Comparison of ENCODE assay signal across 10 mouse cellular contexts in genomic region chr4:57883520-57884421, GRCm38 (mm10). TPM values are rescaled to one million over a fixed set of nuclear protein-coding genes. Genes with fewer than 3 reads are reported as not detected.
DNase-seq lines count a peak whose midpoint lies in the region; ATAC-seq lines count a peak whose summit lies in the region.
"Had no signal": no experiment of that assay in that cellular context is flagged by ENCODE, and none has a peak within 500 bp of the region (broad histone marks: within the 10 kb centered on the region; RNA-seq: fewer than 3 reads in every experiment).

No protein-coding gene starts in this region.

- ATAC-seq in kidney, embryonic 14.5 days (ENCODE audit: low FRiP score, low TSS enrichment) = no peak
- ATAC-seq in CD4-positive, CD25-positive, alpha-beta regulatory T cell, adult 4 months = peak; percentile 58
- ATAC-seq in inflammation-experienced regulatory T-cells, adult 6 months = peak; percentile 41

- no peak overlapping the region for H3K4me2 ChIP-seq in kidney, embryonic 14.5 days (replicated peaks; ENCODE audit: low read depth, low read length)
- H3K4me2 ChIP-seq: midbrain, embryonic 12.5 days had no signal

- no peaks in the 10 kb centered on the region for H3K36me3 ChIP-seq in kidney, embryonic 14.5 days (ENCODE audit: control insufficient read depth, insufficient read depth, low read length)
- H3K36me3 ChIP-seq: midbrain, embryonic 12.5 days had no signal

- 81% methylated on average over 7 of the region's 7 CpGs for WGBS in kidney, embryonic 14.5 days

- peaks cover 5% of the 10 kb centered on the region; the same call in 1 of the 2 replicates for H3K4me1 ChIP-seq in kidney, embryonic 14.5 days (ENCODE audit: control insufficient read depth, insufficient read depth, low read length)

- H3K9ac ChIP-seq in kidney, embryonic 14.5 days (ENCODE audit: low read depth, low read length) = no peak overlapping the region
- H3K9ac ChIP-seq: midbrain, embryonic 12.5 days had no signal

- DNase-seq in kidney, adult 18-20 months = peak; percentile 47
- DNase-seq in adrenal gland, postnatal 14 days = peak; percentile 65
- no peak for DNase-seq in B cell, adult 2 months
- DNase-seq in yolk sac, embryonic 10.5 days (ENCODE audit: low spot score) = no peak
- DNase-seq in thymus, adult 18-20 months = no peak
- DNase-seq: spleen, adult 18-20 months had no signal

- H3K9me3 ChIP-seq in kidney, embryonic 14.5 days (ENCODE audit: control insufficient read depth, low read length) = no peaks in the 10 kb centered on the region
- H3K9me3 ChIP-seq: midbrain, embryonic 12.5 days had no signal

- no peak overlapping the region for H3K4me3 ChIP-seq in kidney, embryonic 14.5 days (ENCODE audit: low read length)
- H3K4me3 ChIP-seq: midbrain, embryonic 12.5 days had no signal

- H3K27ac ChIP-seq in kidney, embryonic 14.5 days (ENCODE audit: low read depth, low read length) = no peak overlapping the region
- H3K27ac ChIP-seq: midbrain, embryonic 12.5 days had no signal

- H3K27me3 ChIP-seq in kidney, embryonic 14.5 days (ENCODE audit: control insufficient read depth, insufficient read depth, low read length) = no peaks in the 10 kb centered on the region
- H3K27me3 ChIP-seq: midbrain, embryonic 12.5 days had no signal

RNA-seq across cellular contexts. Expression of gene D630039A03Rik, which starts 32.3 kb away (rescaled TPM):
- polyA plus RNA-seq in kidney, embryonic 14.5 days (2014; fragmentation: Nextera tagmentation; extraction: Ambion mirVana) = 0.70 and 1.0 TPM in 2 replicates
- polyA plus RNA-seq in CD4-positive, CD25-positive, alpha-beta regulatory T cell, adult 4 months (2017; shearing (Covaris generic)) = 10 to 100 TPM in 1 of 2 experiments, 1 to 10 TPM in 1; 9.2 to 13.9 TPM
- total RNA-seq in adrenal gland, postnatal 14 days (2021) = 9.0 and 9.4 TPM in 2 replicates
- 10 to 100 TPM in 2 of 3 experiments, 1 to 10 TPM in 1; 8.9 to 18.3 (median 18.2) TPM for polyA plus RNA-seq in inflammation-experienced regulatory T-cells, adult 6 months (2017; shearing (Covaris generic))

Comparison
In these comparisons a context has a peak if more than half of its experiments do, and no peak if none do; other contexts are left out.
1. DNase-seq: peak in kidney, adult 18-20 months (single experiment) and adrenal gland, postnatal 14 days (single experiment); none in B cell, adult 2 months (0 of 2), yolk sac, embryonic 10.5 days (single experiment) and thymus, adult 18-20 months (0 of 2).